Mouse (Mus musculus) right cerebral cortex, postnatal 4 days (tissue): ENCODE data around the gene Olfr1202.

Experiments
- DNase-seq: peaks from one replicate; pipeline ENCODE4 v3.0.0-alpha.2; 2022

Gene Olfr1202

DNA sequence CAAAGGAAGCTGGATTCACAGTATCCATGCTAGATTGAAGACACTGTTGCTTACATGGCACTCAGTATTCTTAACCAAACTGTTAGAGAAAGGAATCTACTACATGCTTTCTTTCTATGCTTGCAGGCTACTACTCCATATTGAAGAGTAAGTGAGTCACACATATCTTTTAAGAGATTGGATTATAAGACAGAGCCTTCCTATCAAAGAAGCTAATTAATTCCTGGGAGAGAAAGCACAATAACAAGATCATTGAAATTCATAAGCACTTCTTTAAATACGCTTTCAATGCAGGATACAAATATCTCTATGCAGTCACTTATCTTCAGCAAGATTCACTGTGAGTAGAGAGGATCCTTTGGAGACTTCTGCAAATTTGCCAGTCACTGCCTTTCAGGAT is at the start of gene Olfr1202:
Gene Olfr1202, plus strand, starts transcription at position 301 of the 400 bp plus-strand sequence.
- no peak for DNase-seq

- no peak for DNase-seq
Measured at GRCm38 (mm10) chr2:88770388-88770787, 43.9 kb upstream of the Olfr1202 start, which contains the start of gene Olfr1200. Gene Olfr1200, minus strand, starts transcription at chr2:88770488.

DNA sequence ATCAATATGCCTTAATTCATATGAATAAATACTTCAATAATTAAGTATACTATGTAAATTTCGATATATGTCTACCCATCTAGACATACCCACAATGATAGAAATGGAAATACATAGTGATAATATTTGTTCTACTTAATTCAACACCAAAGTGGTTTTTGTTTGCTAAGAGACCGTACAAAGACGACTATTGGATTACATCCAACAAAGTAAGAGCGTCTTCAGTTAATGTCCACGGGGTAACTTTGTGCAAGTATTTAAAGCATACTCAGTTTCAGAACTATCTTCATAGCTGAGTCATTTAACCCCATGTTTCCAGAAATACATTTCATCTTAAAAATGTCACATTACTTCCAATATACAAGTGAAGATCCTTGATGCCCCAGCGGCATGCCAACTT is 21.6 kb upstream of the Olfr1202 start, which contains the start of gene Olfr1201:
Gene Olfr1201, plus strand, starts transcription at position 301 of the 400 bp plus-strand sequence.
- no peak for DNase-seq

GRCm38 (mm10) chr2:88829437-88829836 is 15.1 kb downstream of the Olfr1202 start, which contains the start of gene Olfr1205:
Gene Olfr1205, plus strand, starts transcription at chr2:88829737.
- DNase-seq: no peak

GRCm38 (mm10) chr2:88838477-88838876 is 24.2 kb downstream of the Olfr1202 start:
- no peak for DNase-seq

- no peak for DNase-seq
Measured at GRCm38 (mm10) chr2:88848992-88849391, 34.7 kb downstream of the Olfr1202 start, which contains the start of gene Olfr1204. Gene Olfr1204, plus strand, starts transcription at chr2:88849292.

DNA sequence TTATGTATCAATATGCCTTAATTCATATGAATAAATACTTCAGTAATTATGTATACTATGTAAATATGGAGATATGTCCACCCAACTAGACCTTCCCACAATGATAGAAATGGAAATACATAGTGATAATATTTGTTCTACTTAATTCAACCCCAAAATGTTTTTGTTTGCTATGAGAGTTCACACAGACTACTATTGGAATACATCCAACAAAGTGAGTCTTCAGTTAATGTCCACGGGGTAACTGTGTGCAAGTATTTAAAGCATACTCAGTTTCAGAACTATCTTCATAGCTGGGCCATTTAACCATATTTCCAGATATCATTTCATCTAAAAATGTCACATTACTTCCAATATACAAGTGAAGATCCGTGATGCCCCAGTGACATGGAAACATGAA is 48.6 kb downstream of the Olfr1202 start, which contains the start of gene Olfr1206:
Gene Olfr1206, plus strand, starts transcription at position 301 of the 400 bp plus-strand sequence.
- DNase-seq: no peak
